Mouse (Mus musculus): ENCODE measurements at regions not wholly inside any gene's neighbourhood (a gene's known extent, or its start where the extent isn't known, plus 50 kb on each side); places are given as distances from the start of the nearest gene placed in this dataset.
A peak's percentile ranks its signal among the peaks of the same experiment; 100 is the strongest.
"Not testable (repeated sequence)": the region's sequence is repeated elsewhere in the genome, so short reads cannot be mapped to it uniquely, and the experiment has no call there.

- peak in 1 of 2 experiments; percentile 11 for DNase-seq (ENCODE audit: low spot score in 2 of 2)
Observed at GRCm38 (mm10) chr10:27761402-27761801, 141.8 kb upstream of the Lama2 start.

GRCm38 (mm10) chr10:27802368-27802767 is 182.8 kb upstream of the Lama2 start:
- DNase-seq (ENCODE audit: low spot score in 2 of 2) = peak in 1 of 2 experiments; percentile 55

GRCm38 (mm10) chr10:27809539-27809938 is 190.0 kb upstream of the Lama2 start:
- DNase-seq (ENCODE audit: low spot score in 2 of 2) = no peak

GRCm38 (mm10) chr10:27825671-27826070 is 206.1 kb upstream of the Lama2 start:
- DNase-seq (ENCODE audit: low spot score in 2 of 2) = not testable (repeated sequence)

GRCm38 (mm10) chr10:27828346-27828745 is 208.8 kb upstream of the Lama2 start:
- DNase-seq (ENCODE audit: low spot score in 2 of 2) = no peak

- DNase-seq (ENCODE audit: low spot score in 2 of 2) = no peak
Observed at GRCm38 (mm10) chr10:27838666-27839065, 219.1 kb upstream of the Lama2 start.

GRCm38 (mm10) chr10:27841042-27841709 is 221.6 kb upstream of the Lama2 start:
- DNase-seq (ENCODE audit: low spot score in 2 of 2) = no peak

GRCm38 (mm10) chr10:27843010-27843409 is 223.5 kb upstream of the Lama2 start:
- DNase-seq (ENCODE audit: low spot score in 2 of 2) = no peak

- DNase-seq (ENCODE audit: low spot score in 2 of 2) = no peak
Observed at GRCm38 (mm10) chr10:27863625-27864024, 211.0 kb upstream of the Ptprk start.

- no peak for DNase-seq (ENCODE audit: low spot score in 2 of 2)
Observed at GRCm38 (mm10) chr10:27880867-27881266, 193.8 kb upstream of the Ptprk start.

GRCm38 (mm10) chr10:27891778-27892512 is 182.7 kb upstream of the Ptprk start:
- no peak for DNase-seq (ENCODE audit: low spot score in 2 of 2)

- no peak for DNase-seq (ENCODE audit: low spot score in 2 of 2)
Observed at GRCm38 (mm10) chr10:27916406-27916805, 158.2 kb upstream of the Ptprk start.

- no peak for DNase-seq (ENCODE audit: low spot score in 2 of 2)
Observed at GRCm38 (mm10) chr10:27927266-27927665, 147.4 kb upstream of the Ptprk start.

GRCm38 (mm10) chr10:27942136-27942535 is 132.5 kb upstream of the Ptprk start:
- peak in 1 of 2 experiments; percentile 3 for DNase-seq (ENCODE audit: low spot score in 2 of 2)

GRCm38 (mm10) chr10:27949127-27949526 is 125.5 kb upstream of the Ptprk start:
- DNase-seq (ENCODE audit: low spot score in 2 of 2) = no peak

GRCm38 (mm10) chr10:27968202-27968601 is 106.4 kb upstream of the Ptprk start:
- no peak for DNase-seq (ENCODE audit: low spot score in 2 of 2)

- no peak for DNase-seq (ENCODE audit: low spot score in 2 of 2)
Observed at GRCm38 (mm10) chr10:27984047-27984446, 90.6 kb upstream of the Ptprk start.

- DNase-seq (ENCODE audit: low spot score in 2 of 2) = no peak
Observed at GRCm38 (mm10) chr10:27985068-27985467, 89.6 kb upstream of the Ptprk start.

GRCm38 (mm10) chr10:27987026-27987425 is 87.6 kb upstream of the Ptprk start:
- no peak for DNase-seq (ENCODE audit: low spot score in 2 of 2)

GRCm38 (mm10) chr10:27988066-27988465 is 86.6 kb upstream of the Ptprk start:
- DNase-seq (ENCODE audit: low spot score in 2 of 2) = no peak

GRCm38 (mm10) chr10:27990359-27991056 is 84.1 kb upstream of the Ptprk start:
- no peak for DNase-seq (ENCODE audit: low spot score in 2 of 2)

- DNase-seq (ENCODE audit: low spot score in 2 of 2) = no peak
Observed at GRCm38 (mm10) chr10:27991057-27991365, 83.6 kb upstream of the Ptprk start.
